Mouse (Mus musculus) lung, embryonic 16.5 days (tissue): ENCODE data around the gene Tagln. TPM values are rescaled to one million over a fixed set of nuclear protein-coding genes. Genes with fewer than 3 reads are reported as not detected.

ENCODE experiments used
- microRNA-seq: library from miRNA; unstranded; fragments of <30 nt; microRNA quantifications from one replicate; pipeline ENCODE4, GENCODE M21; 2016
- polyA plus RNA-seq: library from polyadenylated mRNA; unstranded; fragments of >200 nt; fragmentation: Nextera tagmentation; extraction: Ambion mirVana; gene quantifications from 2 replicates; pipeline ENCODE4 v1.2.1, GENCODE M21; 2015

Gene Tagln
- polyA plus RNA-seq, 1 experiment from 2014 or later, result 141 TPM

Small RNA genes lying within 50 kb of the gene (microRNA-seq; reads per million reads assigned to microRNA genes)
- not detected for gene Mir7087

Other genes with a start within 250 kb of the Tagln start
- gene Cep164, start 107.4 kb downstream of the Tagln start, polyA plus RNA-seq, result 24.8 and 26.2 TPM in 2 replicates
- 23.7 and 23.8 TPM in 2 replicates for gene Bace1, start 97.5 kb downstream of the Tagln start, polyA plus RNA-seq
- 23.0 and 26.6 TPM in 2 replicates for gene Pcsk7, start 29.6 kb downstream of the Tagln start, polyA plus RNA-seq
- 50.4 and 51.3 TPM in 2 replicates for gene Rnf214, start 29.1 kb downstream of the Tagln start, polyA plus RNA-seq
- gene Sidt2, start 19.2 kb upstream of the Tagln start, polyA plus RNA-seq, result 33.6 and 35.9 TPM in 2 replicates
- gene Pafah1b2, start 76.6 kb upstream of the Tagln start, polyA plus RNA-seq, result 149 and 157 TPM in 2 replicates
- 5.2 and 5.8 TPM in 2 replicates for gene Sik3, start 76.8 kb upstream of the Tagln start, polyA plus RNA-seq